Mouse (Mus musculus): ENCODE measurements at regions not wholly inside any gene's neighbourhood (a gene's known extent, or its start where the extent isn't known, plus 50 kb on each side); places are given as distances from the start of the nearest gene placed in this dataset.

GRCm38 (mm10) chr10:111686585-111686984 lies 180.5 kb downstream of the Phlda1 start:
- no peak for TF ChIP-seq TAL1 (IDR thresholded peaks at IDR 0.05; ENCODE audit: low read length)
- no peak for TF ChIP-seq GATA1 (IDR thresholded peaks at IDR 0.05; ENCODE audit: low read length)
